Mouse (Mus musculus) cortical plate, adult 2 months (tissue): Measurements from ENCODE around the gene Fgd2. TPM values are rescaled to one million over a fixed set of nuclear protein-coding genes. Genes with fewer than 3 reads are reported as not detected.
"Not testable (repeated sequence)": the region's sequence is repeated elsewhere in the genome, so short reads cannot be mapped to it uniquely, and the experiment has no call there.

ENCODE experiments used
- H3K27ac ChIP-seq: fragments of 200-500 bp; 2 replicates; pipeline ENCODE4 v1.5.1; 2012; ENCODE audit warnings: low read length, control low read depth, inconsistent platforms; ENCODE audit not compliant: insufficient read depth
- H3K4me1 ChIP-seq: fragments of 200-500 bp; 2 replicates; pipeline ENCODE4 v1.6.1; 2011; ENCODE audit warnings: low read length; ENCODE audit not compliant: control insufficient read depth, insufficient read depth
- H3K4me3 ChIP-seq: fragments of 200-500 bp; 2 replicates; pipeline ENCODE4 v1.5.1; 2011; ENCODE audit warnings: mild to moderate bottlenecking, low read length, control low read depth; ENCODE audit not compliant: insufficient read depth
- CTCF ChIP-seq: fragments of 200-500 bp; IDR thresholded peaks from 2 replicates; pipeline ENCODE4 v1.5.1; 2011; ENCODE audit warnings: mild to moderate bottlenecking, control low read depth, low read length; ENCODE audit not compliant: insufficient read depth; ENCODE audit errors: extremely low read depth
- POLR2A ChIP-seq: fragments of 200-500 bp; IDR thresholded peaks from 2 replicates; pipeline ENCODE4 v1.6.1; 2011; ENCODE audit warnings: mild to moderate bottlenecking, low read length, control low read depth; ENCODE audit not compliant: insufficient read depth; ENCODE audit errors: extremely low read depth
- polyA plus RNA-seq: library from polyadenylated mRNA; depleted of rRNA; stranded (reverse); fragments of >200 nt; gene quantifications from 2 replicates; pipeline ENCODE4 v1.2.3, GENCODE M21; 2012

Fgd2 gene
- polyA plus RNA-seq, 1 experiment = 16.8 TPM

DNA sequence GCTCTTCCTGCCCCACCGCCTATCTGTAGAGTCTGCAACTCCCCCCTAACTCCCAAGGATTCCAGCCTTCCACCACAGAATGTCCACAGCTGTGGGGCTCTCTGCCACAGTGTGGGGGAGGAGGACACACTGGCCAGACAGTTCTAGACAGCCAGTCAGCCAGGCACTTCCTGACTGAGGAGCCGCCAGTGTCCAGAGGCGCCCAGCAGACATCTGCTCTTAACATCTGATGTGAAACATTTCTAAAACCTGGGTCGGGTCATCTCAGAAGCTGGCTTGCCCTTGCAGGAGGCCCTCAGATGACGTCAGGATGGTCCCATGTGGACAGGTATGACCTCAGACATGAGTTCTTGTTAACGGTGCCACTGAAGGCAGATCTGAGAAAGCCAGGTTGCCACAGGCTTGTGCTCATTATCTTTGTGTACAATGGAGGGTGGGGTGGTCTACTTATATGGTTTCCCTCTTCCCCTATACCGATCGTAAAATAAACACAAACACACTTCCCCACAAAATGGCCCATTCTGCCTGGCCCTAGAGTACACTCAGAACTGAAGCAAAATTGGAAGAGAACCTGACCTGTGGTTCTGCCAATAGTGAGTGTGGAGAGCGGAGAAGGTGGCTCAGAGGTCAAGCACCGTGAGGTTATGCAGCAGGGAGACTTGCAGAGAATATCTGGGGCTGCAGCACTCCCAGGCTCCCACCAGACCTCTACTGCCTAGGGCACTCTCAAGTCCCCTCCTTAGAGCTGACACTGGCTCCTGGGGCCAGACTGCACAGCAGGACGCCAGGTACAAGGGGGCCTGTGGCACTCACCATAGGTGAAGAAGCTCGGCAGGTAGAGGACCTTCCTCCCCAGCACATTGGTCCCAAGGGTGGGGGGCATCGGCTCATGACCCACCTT lies 18.5 kb upstream of the Fgd2 start:
- Histone ChIP-seq H3K27ac (peak overlapping the region; percentile 12; the same call in 1 of the 2 replicates), H3K4me1 (peaks cover 9% of the 10 kb centered on the region), H3K4me3 (no peak overlapping the region)
- no peak for TF ChIP-seq CTCF
- no peak for TF ChIP-seq POLR2A

DNA sequence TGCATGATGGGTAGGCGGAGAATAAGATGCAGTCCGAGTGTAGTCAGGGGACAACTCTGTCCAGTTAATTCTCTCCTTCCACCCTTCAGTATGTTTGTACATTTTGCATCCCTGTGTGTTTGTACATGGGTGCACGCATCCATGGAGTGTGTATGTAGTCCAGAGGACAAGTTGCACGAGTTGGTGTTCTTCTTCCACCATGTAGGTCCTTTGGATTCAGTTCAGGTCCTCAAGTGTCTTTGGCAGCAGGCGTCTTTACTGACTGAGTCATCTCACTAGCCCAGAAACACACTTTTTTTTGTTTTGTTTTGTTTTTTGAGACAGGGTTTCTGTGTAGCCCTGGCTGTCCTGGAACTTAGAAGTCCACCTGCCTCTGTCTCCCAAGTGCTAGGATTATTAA lies 17.5 kb upstream of the Fgd2 start:
- no peak for TF ChIP-seq CTCF
- TF ChIP-seq POLR2A = no peak
- Histone ChIP-seq H3K4me3 (no peak overlapping the region), H3K4me1 (peaks cover 9% of the 10 kb centered on the region), H3K27ac (no peak overlapping the region)

DNA sequence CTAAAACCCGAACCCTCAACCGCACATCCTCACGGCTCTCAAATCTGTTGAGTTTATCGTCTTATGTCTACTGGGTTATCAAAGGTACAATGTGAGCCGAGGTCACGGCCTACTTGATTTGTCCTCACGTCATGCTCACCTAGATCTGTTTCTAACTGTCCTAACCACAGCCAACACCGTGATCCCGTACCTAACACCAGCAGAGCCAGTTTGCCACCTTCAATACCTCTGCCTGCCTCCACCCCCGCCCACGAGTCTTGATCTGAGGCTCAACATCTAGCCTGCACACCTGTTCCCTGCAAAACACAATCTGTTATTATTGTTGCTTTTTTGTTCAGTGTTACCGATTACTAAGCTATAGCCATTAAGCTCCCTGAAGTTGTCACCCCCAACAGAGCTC lies 15.4 kb upstream of the Fgd2 start:
- TF ChIP-seq CTCF (no peak), POLR2A (no peak)
- H3K27ac ChIP-seq = no peak overlapping the region
- H3K4me1 ChIP-seq = peaks cover 6% of the 10 kb centered on the region; the same call in 1 of the 2 replicates
- H3K4me3 ChIP-seq = peak overlapping the region; percentile 93; the same call in 1 of the 2 replicates

DNA sequence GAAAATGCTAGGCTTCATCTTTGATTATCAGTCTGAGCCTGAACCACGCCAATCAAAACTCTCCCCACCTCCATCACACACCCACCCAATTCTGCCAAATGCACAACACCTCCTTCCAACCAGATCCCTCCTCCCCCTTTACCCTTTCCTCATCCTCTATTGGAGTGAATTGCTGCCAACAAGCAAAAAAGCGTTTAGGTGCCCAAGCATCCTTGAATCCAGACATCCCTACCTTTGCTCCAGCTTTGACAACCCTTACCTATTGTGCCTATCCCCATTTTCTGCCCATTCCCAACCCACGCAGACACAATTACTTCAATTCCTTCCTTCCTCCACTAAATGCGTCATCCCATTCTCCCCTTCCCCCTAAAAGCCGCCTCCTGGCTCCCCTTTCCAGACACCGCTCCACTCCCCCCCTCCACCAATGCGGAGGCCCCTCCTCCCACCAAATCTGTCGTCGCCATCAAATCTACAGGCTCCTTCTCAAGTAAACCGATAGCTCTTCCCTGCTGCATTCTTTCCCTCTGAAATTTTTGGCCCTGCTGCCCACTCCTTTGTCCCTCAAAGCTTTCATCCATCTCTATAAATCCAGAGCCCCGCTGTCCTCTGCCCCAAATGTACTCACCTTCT lies 14.1 kb upstream of the Fgd2 start:
- Histone ChIP-seq H3K4me1 (peaks cover 6% of the 10 kb centered on the region; the same call in 1 of the 2 replicates), H3K27ac (peak overlapping the region; percentile 88), H3K4me3 (peak overlapping the region; percentile 93)
- TF ChIP-seq POLR2A (0 out of 2 replicates have a peak, but pooled peaks have one; percentile 38), CTCF (no peak)

DNA sequence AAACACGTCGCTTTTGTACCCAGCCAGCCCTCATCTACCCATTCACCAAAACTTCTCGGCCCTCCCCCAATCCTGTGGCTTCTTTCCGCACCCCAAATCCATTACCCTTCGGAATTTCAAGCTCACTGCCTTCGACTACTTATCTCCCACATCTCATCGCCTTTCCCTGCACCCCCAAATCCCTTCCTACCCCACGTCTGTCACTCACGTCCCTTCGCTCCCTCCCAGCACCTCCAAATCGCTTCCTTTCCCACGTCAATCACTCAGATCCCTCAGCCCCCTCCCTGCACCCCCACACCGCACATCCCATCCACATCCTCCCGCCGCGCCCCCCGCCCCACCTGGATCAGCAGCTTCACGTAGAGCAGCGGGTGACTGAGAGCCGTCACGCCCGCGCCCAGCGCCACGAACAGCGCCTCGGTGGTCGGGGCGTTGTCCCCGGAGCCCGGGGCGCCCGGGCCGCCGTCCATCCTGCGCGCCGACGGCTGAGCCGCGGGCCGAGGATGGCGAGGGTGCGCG lies 13.5 kb upstream of the Fgd2 start:
- TF ChIP-seq CTCF (no peak), POLR2A (no peak)
- Histone ChIP-seq H3K27ac (peak overlapping the region; percentile 88), H3K4me1 (peaks cover 4% of the 10 kb centered on the region; the same call in 1 of the 2 replicates), H3K4me3 (peak overlapping the region; percentile 93)

- peak within 1 kb of the TSS; percentile 88 for H3K27ac ChIP-seq
- H3K4me3 ChIP-seq = peak within 1 kb of the TSS; percentile 93
- no peak for TF ChIP-seq CTCF
- TF ChIP-seq POLR2A = peak; percentile 80; the same call in 1 of the 2 replicates
- H3K4me1 ChIP-seq = peaks cover 2% of the 10 kb centered on the region; the same call in 1 of the 2 replicates
Observed at GRCm38 (mm10) chr17:29347645-29348256, 13.0 kb upstream of the Fgd2 start, which contains the start of gene Mtch1. Gene Mtch1 (minus strand): TSS chr17:29347934.

GRCm38 (mm10) chr17:29348996-29349395 lies 11.7 kb upstream of the Fgd2 start:
- Histone ChIP-seq H3K4me1 (peaks cover 2% of the 10 kb centered on the region; the same call in 1 of the 2 replicates), H3K27ac (no peak overlapping the region), H3K4me3 (no peak overlapping the region)
- TF ChIP-seq CTCF = no peak
- no peak for TF ChIP-seq POLR2A

DNA sequence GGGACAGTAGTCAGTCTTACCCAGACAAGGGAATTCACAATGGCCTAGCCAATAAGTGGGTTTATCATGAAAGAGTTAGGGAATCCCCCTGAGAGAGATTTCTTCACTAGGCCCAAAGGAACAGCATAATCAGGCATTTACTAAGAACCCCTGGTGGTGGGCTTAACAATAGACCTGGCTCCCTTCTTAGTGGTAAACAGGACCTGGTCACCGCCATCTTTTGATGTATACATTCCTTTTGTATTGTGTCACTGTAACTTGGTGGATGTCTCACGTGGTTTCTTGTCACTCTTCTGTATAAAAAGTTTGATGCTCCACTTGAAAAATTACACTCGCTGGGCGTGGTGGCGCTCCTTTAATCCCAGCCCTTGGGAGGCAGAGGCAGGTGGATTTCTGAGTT lies 9.7 kb upstream of the Fgd2 start:
- H3K4me1 ChIP-seq, H3K4me3 ChIP-seq, H3K27ac ChIP-seq: not testable (repeated sequence)

GRCm38 (mm10) chr17:29355461-29355840 lies 5.3 kb upstream of the Fgd2 start:
- peaks cover 5% of the 10 kb centered on the region for H3K4me1 ChIP-seq
- no peak overlapping the region for H3K4me3 ChIP-seq
- peak overlapping the region; percentile 60 for H3K27ac ChIP-seq
- no peak for TF ChIP-seq POLR2A
